Mouse (Mus musculus) erythroid progenitor cell, adult 5-6 weeks (primary cell): ENCODE results near the gene Rapgef5. TPM values are rescaled to one million over a fixed set of nuclear protein-coding genes. Genes with fewer than 3 reads are reported as not detected.

ENCODE experiments used
- ATAC-seq: replicated peaks from 2 replicates; pipeline ENCODE4 v1.8.0; 2016; ENCODE audit warnings: moderate number of reproducible peaks, mild to moderate bottlenecking, moderate TSS enrichment, inconsistent platforms; ENCODE audit not compliant: poor library complexity, low FRiP score, severe bottlenecking
- total RNA-seq, 2 experiments: library from RNA; stranded (forward) in 1 of 2; stranded (reverse) in 1 of 2; fragments of 150-400 nt in 1 of 2; fragments of 186-747, 209-891 nt in 1 of 2; gene quantifications; 2 replicates each; pipeline versions ENCODE4 v1.2.3 to v1.2.4; 2015 to 2017; ENCODE audit warnings: low replicate concordance in 2 of 2

Rapgef5 gene
- total RNA-seq, 2 experiments from 2014 or later, result 0.23 TPM; not detected in 1

GRCm38 (mm10) chr12:117805576-117805975 lies 289.3 kb downstream of the Rapgef5 start:
- no peak for ATAC-seq

GRCm38 (mm10) chr12:117806007-117806451 lies 289.8 kb downstream of the Rapgef5 start:
- ATAC-seq, result no peak

- no peak for ATAC-seq
These were observed 290.2 kb downstream of the Rapgef5 start for GRCm38 (mm10) chr12:117806470-117806869.

GRCm38 (mm10) chr12:117807637-117808036 lies 291.4 kb downstream of the Rapgef5 start:
- no peak for ATAC-seq

GRCm38 (mm10) chr12:117808355-117809326 lies 292.4 kb downstream of the Rapgef5 start:
- ATAC-seq, result no peak
